ENCODE assay signal across 8 mouse cellular contexts in genomic region chr14:59390181-59390580, GRCm38 (mm10). TPM values are rescaled to one million over a fixed set of nuclear protein-coding genes. Genes with fewer than 3 reads are reported as not detected.
DNase-seq lines count a peak whose midpoint lies in the region; ATAC-seq and TF ChIP-seq lines count a peak whose summit lies in the region.
"Not testable (repeated sequence)": the region's sequence is repeated elsewhere in the genome, so short reads cannot be mapped to it uniquely, and the experiment has no call there.

No protein-coding gene starts in this region.

- not testable (repeated sequence) for H3K27ac ChIP-seq in CH12.LX (ENCODE audit: insufficient read depth, low read depth); cortical plate, adult 2 months (ENCODE audit: insufficient read depth, low read length); heart, adult 2 months

- dilution Hi-C loops in CH12.LX (cut with MboI; ENCODE audit: extremely low pct_ligation_motif_present, extremely low pct_unique_long_range_greater_than_20kb, low sequenced_read_pairs): not testable (repeated sequence)

- not testable (repeated sequence) for H3K9me3 ChIP-seq in CH12.LX (replicated peaks; ENCODE audit: low read length)

- peak; percentile 16 for TF ChIP-seq RAD21 in CH12.LX (IDR thresholded peaks at IDR 0.05; ENCODE audit: low read depth, low read length)

- peaks cover 0 to 13% of the 10 kb centered on the region in 2 experiments; a peak in 1 of 4 replicates for H3K4me1 ChIP-seq in CH12.LX (ENCODE audit: control insufficient read depth in 1 of 2, insufficient read depth in 2 of 2)
- H3K4me1 ChIP-seq in cortical plate, adult 2 months (ENCODE audit: control insufficient read depth, insufficient read depth, low read length); heart, adult 2 months (ENCODE audit: control insufficient read depth, insufficient read depth, low read length): not testable (repeated sequence)

- in situ Hi-C loops in CH12.LX (cut with MboI; ENCODE audit: low pct_ligation_motif_present, low pct_unique_long_range_greater_than_20kb, low sequenced_read_pairs): not testable (repeated sequence)

- not testable (repeated sequence) for H3K4me3 ChIP-seq in CH12.LX (replicated peaks in 1 of 3; ENCODE audit: low read depth in 2 of 3, low read length in 2 of 3, poor library complexity in 1 of 3); cortical plate, adult 2 months (ENCODE audit: insufficient read depth, low read length); heart, adult 2 months

- not testable (repeated sequence) for H3K4me2 ChIP-seq in CH12.LX (ENCODE audit: insufficient read depth, low read depth, poor library complexity, severe bottlenecking)

- 61% methylated on average over 4 of the region's 4 CpGs for WGBS in heart, adult 2 months

- TF ChIP-seq EP300 in CH12.LX (IDR thresholded peaks at IDR 0.05; ENCODE audit: low read length); heart, adult 2 months (IDR thresholded peaks at IDR 0.05; ENCODE audit: insufficient read depth, low read depth, low read length): not testable (repeated sequence)

- TF ChIP-seq CTCF in CH12.LX (conservative IDR thresholded peaks at IDR 0.05 in 1 of 2, IDR thresholded peaks at IDR 0.05 in 1 of 2; ENCODE audit: low read depth in 2 of 2, low read length in 2 of 2): peak in 1 of 2 experiments; percentile 26; a peak in 2 of 4 replicates
- 0 out of 2 replicates have a peak, but pooled peaks have one; percentile 14 for TF ChIP-seq CTCF in cortical plate, adult 2 months (IDR thresholded peaks at IDR 0.05; ENCODE audit: extremely low read depth, insufficient read depth, low read length)
- TF ChIP-seq CTCF in heart, adult 2 months (IDR thresholded peaks at IDR 0.05): peak; percentile 62

- H3K27me3 ChIP-seq in CH12.LX (replicated peaks); heart, adult 2 months (ENCODE audit: control insufficient read depth, insufficient read depth, low read length): not testable (repeated sequence)

- H3K79me2 ChIP-seq in CH12.LX (replicated peaks; ENCODE audit: control insufficient read depth, extremely low read depth, insufficient read depth, poor library complexity, severe bottlenecking); heart, adult 2 months (replicated peaks; ENCODE audit: control insufficient read depth, insufficient read depth, low read length): not testable (repeated sequence)

- TF ChIP-seq POLR2A in CH12.LX (IDR thresholded peaks at IDR 0.05; ENCODE audit: low read depth, low read length); cortical plate, adult 2 months (IDR thresholded peaks at IDR 0.05; ENCODE audit: extremely low read depth, insufficient read depth, low read length); heart, adult 2 months (IDR thresholded peaks at IDR 0.05; ENCODE audit: insufficient read depth, low read depth, low read length): not testable (repeated sequence)

- intact Hi-C loops in heart, adult 2 months (cut with DNase I): loop anchor here (1.0 kb wide), 1 partner anchor 166 kb away; no protein-coding TSS in a partner anchor

- ATAC-seq in megakaryocyte, adult 5-6 weeks (ENCODE audit: poor library complexity, severe bottlenecking): 0 out of 2 replicates have a peak, but pooled peaks have one; percentile 51

- peaks cover 7 to 54% of the 10 kb centered on the region in 2 experiments for H3K36me3 ChIP-seq in CH12.LX (replicated peaks in 1 of 2; ENCODE audit: control insufficient read depth in 1 of 2, insufficient read depth in 1 of 2, low read length in 1 of 2)
- not testable (repeated sequence) for H3K36me3 ChIP-seq in heart, adult 2 months (ENCODE audit: control insufficient read depth, insufficient read depth, low read length)

- not testable (repeated sequence) for DNase-seq in CH12.LX (ENCODE audit: extremely low read depth)
- DNase-seq in heart, adult 2 months: peak; percentile 20 to 39
- peak; percentile 15 for DNase-seq in kidney, adult 11 months
- DNase-seq in layer of hippocampus, adult 18-20 months (ENCODE audit: low spot score in 2 of 2): peak; percentile 20 to 57
- peak; percentile 9 to 11 for DNase-seq in left cerebral cortex, adult 8-10 months (ENCODE audit: low spot score in 2 of 2)
- DNase-seq in right cerebral cortex, postnatal 4 days: peak; percentile 9

- not testable (repeated sequence) for H3K9ac ChIP-seq in CH12.LX (ENCODE audit: insufficient read depth, low read depth); heart, adult 2 months (ENCODE audit: low read depth, low read length)

RNA-seq across cellular contexts. Expression of gene Phf11c, which starts 5.0 kb away (rescaled TPM):
- total RNA-seq in CH12.LX (2012; rRNA removed) (0.92 and 1.1 TPM in 2 replicates), CH12.LX (2014; rRNA removed) (1.8 and 2.4 TPM in 2 replicates)
- polyA plus RNA-seq in CH12.LX (2012; ENCODE audit: insufficient read length, low read depth): 1.9 and 2.4 TPM in 2 replicates
- polyA plus RNA-seq in cortical plate, adult 2 months (2012; rRNA removed): 0.49 and 0.61 TPM in 2 replicates
- under 1 TPM; 0.59 to 0.89 TPM for total RNA-seq in heart, adult 2 months (2021)
- polyA plus RNA-seq in heart, adult 2 months (2012; rRNA removed): 0.27 and 0.41 TPM in 2 replicates
- total RNA-seq in layer of hippocampus, adult 18-20 months (2021): under 1 TPM; 0.38 to 0.45 TPM
- total RNA-seq in left cerebral cortex, adult 8-10 months (2022): under 1 TPM; 0.17 to 0.60 (median 0.23) TPM
- 1.8 and 2.9 TPM in 2 replicates for total RNA-seq in megakaryocyte, adult 5-6 weeks (2015)
- 1.7 and 2.5 TPM in 2 replicates for total RNA-seq in megakaryocyte, adult 5-6 weeks (2017)

RNA-seq across cellular contexts. Expression of gene Phf11d, which starts 24.9 kb away (rescaled TPM):
- total RNA-seq in CH12.LX (2012; rRNA removed) (2.4 and 2.5 TPM in 2 replicates), CH12.LX (2014; rRNA removed) (11.7 and 12.2 TPM in 2 replicates)
- 21.7 and 25.7 TPM in 2 replicates for polyA plus RNA-seq in CH12.LX (2012; ENCODE audit: insufficient read length, low read depth)
- 1.3 TPM in 2 replicates for polyA plus RNA-seq in cortical plate, adult 2 months (2012; rRNA removed)
- total RNA-seq in heart, adult 2 months (2021): 1 to 10 TPM; 4.6 to 5.6 TPM
- 7.2 and 13.2 TPM in 2 replicates for polyA plus RNA-seq in heart, adult 2 months (2012; rRNA removed)
- under 1 TPM; 0.68 to 0.87 TPM for total RNA-seq in layer of hippocampus, adult 18-20 months (2021)
- total RNA-seq in left cerebral cortex, adult 8-10 months (2022): 1 to 10 TPM in 3 of 4 experiments, under 1 TPM in 1; 0.61 to 2.5 (median 1.6) TPM
- total RNA-seq in megakaryocyte, adult 5-6 weeks (2015): 8.1 and 12.3 TPM in 2 replicates
- 17.4 and 20.1 TPM in 2 replicates for total RNA-seq in megakaryocyte, adult 5-6 weeks (2017)

RNA-seq across cellular contexts. Expression of gene Phf11b, which starts 49.0 kb away (rescaled TPM):
- 29.5 and 29.8 TPM in 2 replicates for total RNA-seq in CH12.LX (2012; rRNA removed)
- 80.2 and 90.5 TPM in 2 replicates for total RNA-seq in CH12.LX (2014; rRNA removed)
- polyA plus RNA-seq in CH12.LX (2012; ENCODE audit: insufficient read length, low read depth): 88.2 and 93.4 TPM in 2 replicates
- polyA plus RNA-seq in cortical plate, adult 2 months (2012; rRNA removed): 0.23 and 0.42 TPM in 2 replicates
- total RNA-seq in heart, adult 2 months (2021): 1 to 10 TPM in 1 of 2 experiments, under 1 TPM in 1; 0.73 to 1.0 TPM
- polyA plus RNA-seq in heart, adult 2 months (2012; rRNA removed): 0.53 TPM in 2 replicates
- not detected for total RNA-seq in layer of hippocampus, adult 18-20 months (2021)
- 1 to 10 TPM in 2 of 4 experiments, under 1 TPM in 2; 0.51 to 1.8 (median 1.0) TPM for total RNA-seq in left cerebral cortex, adult 8-10 months (2022)
- 28.6 and 31.1 TPM in 2 replicates for total RNA-seq in megakaryocyte, adult 5-6 weeks (2015)
- 38.6 and 43.7 TPM in 2 replicates for total RNA-seq in megakaryocyte, adult 5-6 weeks (2017)

RNA-seq across cellular contexts. Expression of gene Setdb2, which starts 50.5 kb away (rescaled TPM):
- total RNA-seq in CH12.LX (2012; rRNA removed) (14.7 and 14.9 TPM in 2 replicates), CH12.LX (2014; rRNA removed) (33.8 and 37.3 TPM in 2 replicates)
- polyA plus RNA-seq in CH12.LX (2012; ENCODE audit: insufficient read length, low read depth): 13.2 and 13.3 TPM in 2 replicates
- polyA plus RNA-seq in cortical plate, adult 2 months (2012; rRNA removed): 3.7 and 4.7 TPM in 2 replicates
- 10 to 100 TPM in 1 of 2 experiments, 1 to 10 TPM in 1; 7.8 to 10.5 TPM for total RNA-seq in heart, adult 2 months (2021)
- 1.2 and 4.2 TPM in 2 replicates for polyA plus RNA-seq in heart, adult 2 months (2012; rRNA removed)
- 1 to 10 TPM; 5.4 to 7.3 TPM for total RNA-seq in layer of hippocampus, adult 18-20 months (2021)
- total RNA-seq in left cerebral cortex, adult 8-10 months (2022): 1 to 10 TPM; 5.3 to 8.1 (median 6.2) TPM
- total RNA-seq in megakaryocyte, adult 5-6 weeks (2015): 40.4 and 40.9 TPM in 2 replicates
- total RNA-seq in megakaryocyte, adult 5-6 weeks (2017): 34.0 and 40.5 TPM in 2 replicates

RNA-seq across cellular contexts. Expression of gene Cab39l, which starts 50.6 kb away (rescaled TPM):
- total RNA-seq in CH12.LX (2012; rRNA removed): 19.9 and 21.3 TPM in 2 replicates
- total RNA-seq in CH12.LX (2014; rRNA removed): 49.2 and 56.3 TPM in 2 replicates
- polyA plus RNA-seq in CH12.LX (2012; ENCODE audit: insufficient read length, low read depth): 33.1 and 33.2 TPM in 2 replicates
- polyA plus RNA-seq in cortical plate, adult 2 months (2012; rRNA removed): 16.6 and 18.3 TPM in 2 replicates
- 10 to 100 TPM; 23.8 to 26.0 TPM for total RNA-seq in heart, adult 2 months (2021)
- polyA plus RNA-seq in heart, adult 2 months (2012; rRNA removed): 7.9 and 15.3 TPM in 2 replicates
- total RNA-seq in layer of hippocampus, adult 18-20 months (2021): 10 to 100 TPM; 22.9 to 27.1 TPM
- 10 to 100 TPM; 22.7 to 31.4 (median 29.1) TPM for total RNA-seq in left cerebral cortex, adult 8-10 months (2022)
- total RNA-seq in megakaryocyte, adult 5-6 weeks (2015): 34.5 and 36.8 TPM in 2 replicates
- 29.9 and 30.7 TPM in 2 replicates for total RNA-seq in megakaryocyte, adult 5-6 weeks (2017)

Comparison
In these comparisons a context has a peak if more than half of its experiments do, and no peak if none do; other contexts are left out.
1. RNA of gene Phf11b, which starts 49.0 kb away (total RNA-seq): 29.5 to 90.5 TPM in CH12.LX and 28.6 to 43.7 TPM in megakaryocyte, adult 5-6 weeks; 0.51 to 1.8 TPM in left cerebral cortex, adult 8-10 months, 0.73 to 1.0 TPM in heart, adult 2 months and not detected in layer of hippocampus, adult 18-20 months; every median in the first group is over 10 times any median in the second.